In genomic region chr3:109171070-109171778, GRCm38 (mm10) we compare ENCODE assay signal across 9 mouse cellular contexts. TPM values are rescaled to one million over a fixed set of nuclear protein-coding genes. Genes with fewer than 3 reads are reported as not detected.
A peak's percentile ranks its signal among the peaks of the same experiment; 100 is the strongest.
DNase-seq lines count a peak whose midpoint lies in the region; ATAC-seq and TF ChIP-seq lines count a peak whose summit lies in the region.
"Had no signal": no experiment of that assay in that cellular context is flagged by ENCODE, and none has a peak within 500 bp of the region (broad histone marks: within the 10 kb centered on the region; RNA-seq: fewer than 3 reads in every experiment).

No protein-coding gene starts in this region.

- CTCF ChIA-PET in Patski (lab: Charles Lee) = interaction anchor here (0.7 to 3.8 kb wide), 16 partner anchors 9 to 329 kb away, joined by 3 to 48 read pairs (median 5); no protein-coding TSS in a partner anchor

- POLR2A ChIA-PET in Patski (lab: Charles Lee) = interaction anchor here (0.5 to 1.5 kb wide), 3 partner anchors 35 to 320 kb away, joined by 3 read pairs; no protein-coding TSS in a partner anchor

- H3K9me3 ChIP-seq in forebrain, embryonic 13.5 days (replicated peaks) = no peaks in the 10 kb centered on the region
- no peaks in the 10 kb centered on the region for H3K9me3 ChIP-seq in hindbrain, embryonic 14.5 days (ENCODE audit: control insufficient read depth, low read length)

- no peaks in the 10 kb centered on the region for H3K4me1 ChIP-seq in forebrain, embryonic 13.5 days
- peaks cover 3% of the 10 kb centered on the region; the same call in 1 of the 2 replicates for H3K4me1 ChIP-seq in hindbrain, embryonic 14.5 days (replicated peaks; ENCODE audit: control insufficient read depth, insufficient read depth, low read length)

- H3K4me3 ChIP-seq in forebrain, embryonic 13.5 days = no peak overlapping the region
- no peak overlapping the region for H3K4me3 ChIP-seq in hindbrain, embryonic 14.5 days (replicated peaks; ENCODE audit: low read length)

- no peak overlapping the region for H3K9ac ChIP-seq in forebrain, embryonic 13.5 days
- peak overlapping the region; percentile 37; the same call in 1 of the 2 replicates for H3K9ac ChIP-seq in hindbrain, embryonic 14.5 days

- in situ Hi-C loops in Patski (cut with MboI; ENCODE audit: low pct_unique_long_range_greater_than_20kb) = loop anchor here (5.0 kb wide), 1 partner anchor 321 kb away; no protein-coding TSS in a partner anchor

- peak; percentile 42 for DNase-seq in Patski (ENCODE audit: low read depth, low spot score)
- peak; percentile 37 for DNase-seq in cerebellum, adult 11 months
- DNase-seq in hindbrain, embryonic 14.5 days (ENCODE audit: low spot score) = peak; percentile 82
- DNase-seq in layer of hippocampus, postnatal 10 days (ENCODE audit: low spot score in 2 of 2) = peak; percentile 75 to 78
- DNase-seq in lung, postnatal 14 days = peak; percentile 75
- DNase-seq in ovary, postnatal 36 days (ENCODE audit: low spot score) = peak; percentile 53
- DNase-seq in thymus, postnatal 4 days = peak; percentile 69

- peak; percentile 99 for TF ChIP-seq CTCF in Patski (IDR thresholded peaks at IDR 0.05)

- peaks cover 4% of the 10 kb centered on the region; the same call in 1 of the 2 replicates for H3K36me3 ChIP-seq in forebrain, embryonic 13.5 days (ENCODE audit: poor library complexity, severe bottlenecking)
- 0 out of 2 replicates have a peak, but pooled peaks cover 4% of the 10 kb centered on the region for H3K36me3 ChIP-seq in hindbrain, embryonic 14.5 days (replicated peaks; ENCODE audit: control insufficient read depth, insufficient read depth)

- ATAC-seq in Patski = peak; percentile 90
- ATAC-seq in forebrain, embryonic 13.5 days = peak; percentile 89
- ATAC-seq in hindbrain, embryonic 14.5 days (ENCODE audit: low FRiP score) = peak; percentile 88

- H3K27me3 ChIP-seq in Patski = no peaks in the 10 kb centered on the region
- no peaks in the 10 kb centered on the region for H3K27me3 ChIP-seq in forebrain, embryonic 13.5 days
- no peaks in the 10 kb centered on the region for H3K27me3 ChIP-seq in hindbrain, embryonic 14.5 days (ENCODE audit: control insufficient read depth, insufficient read depth, low read length)

- 27% methylated on average over 15 of the region's 15 CpGs for WGBS in forebrain, embryonic 13.5 days
- WGBS in hindbrain, embryonic 14.5 days = 28% methylated on average over 15 of the region's 15 CpGs

- 0 out of 2 replicates have a peak overlapping the region, but pooled peaks have one; percentile 27 for H3K4me2 ChIP-seq in forebrain, embryonic 13.5 days
- no peak overlapping the region for H3K4me2 ChIP-seq in hindbrain, embryonic 14.5 days (replicated peaks)

- H3K27ac ChIP-seq in forebrain, embryonic 13.5 days = no peak overlapping the region
- H3K27ac ChIP-seq in hindbrain, embryonic 14.5 days = no peak overlapping the region
- H3K27ac ChIP-seq: macrophage had no signal

RNA-seq across cellular contexts. Expression of gene Slc25a24, which starts 48.3 kb away (rescaled TPM):
- 71.9 TPM for polyA plus RNA-seq in Patski (2021)
- 7.7 and 9.2 TPM in 2 replicates for polyA plus RNA-seq in forebrain, embryonic 13.5 days (2015; fragmentation: Nextera tagmentation; extraction: Ambion mirVana)
- polyA plus RNA-seq in hindbrain, embryonic 14.5 days (2014; fragmentation: Nextera tagmentation; extraction: Ambion mirVana) = 5.1 and 5.8 TPM in 2 replicates
- total RNA-seq in layer of hippocampus, postnatal 10 days (2021) = 1 to 10 TPM; 4.1 to 4.9 TPM
